Mouse (Mus musculus) mature B cell (primary cell): ENCODE results near the gene Mlx.

Experiments used
- in situ Hi-C: fragments of 300-500 bp; cut with MboI; formaldehyde crosslinking; loops from 2 replicates; pipeline ENCODE4 v1.14.3; 2019

The Mlx gene

DNA sequence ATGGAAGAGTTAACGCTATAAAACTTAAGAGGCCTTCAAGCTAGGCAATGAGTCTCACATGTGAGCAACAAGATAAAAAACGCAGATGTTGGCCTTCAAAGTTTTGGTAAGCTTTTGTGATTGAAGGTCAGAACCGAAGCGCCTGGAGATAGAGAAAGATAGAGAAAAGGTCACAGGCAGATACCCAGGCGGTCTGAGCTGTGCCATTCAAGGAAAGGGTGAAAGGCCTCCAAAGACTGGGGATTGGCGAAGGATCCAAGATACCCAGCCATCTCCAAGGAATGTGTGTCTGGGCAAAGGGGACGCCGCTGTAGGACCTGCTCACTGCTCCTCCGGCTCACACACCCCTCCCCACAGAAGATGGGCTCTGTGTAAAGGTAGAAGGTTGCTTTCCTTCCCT, 22.1 kb upstream of the Mlx start:
- in situ Hi-C loops = loop anchor here (5.0 kb wide), 1 partner anchor 83 kb away; no protein-coding TSS in a partner anchor

DNA sequence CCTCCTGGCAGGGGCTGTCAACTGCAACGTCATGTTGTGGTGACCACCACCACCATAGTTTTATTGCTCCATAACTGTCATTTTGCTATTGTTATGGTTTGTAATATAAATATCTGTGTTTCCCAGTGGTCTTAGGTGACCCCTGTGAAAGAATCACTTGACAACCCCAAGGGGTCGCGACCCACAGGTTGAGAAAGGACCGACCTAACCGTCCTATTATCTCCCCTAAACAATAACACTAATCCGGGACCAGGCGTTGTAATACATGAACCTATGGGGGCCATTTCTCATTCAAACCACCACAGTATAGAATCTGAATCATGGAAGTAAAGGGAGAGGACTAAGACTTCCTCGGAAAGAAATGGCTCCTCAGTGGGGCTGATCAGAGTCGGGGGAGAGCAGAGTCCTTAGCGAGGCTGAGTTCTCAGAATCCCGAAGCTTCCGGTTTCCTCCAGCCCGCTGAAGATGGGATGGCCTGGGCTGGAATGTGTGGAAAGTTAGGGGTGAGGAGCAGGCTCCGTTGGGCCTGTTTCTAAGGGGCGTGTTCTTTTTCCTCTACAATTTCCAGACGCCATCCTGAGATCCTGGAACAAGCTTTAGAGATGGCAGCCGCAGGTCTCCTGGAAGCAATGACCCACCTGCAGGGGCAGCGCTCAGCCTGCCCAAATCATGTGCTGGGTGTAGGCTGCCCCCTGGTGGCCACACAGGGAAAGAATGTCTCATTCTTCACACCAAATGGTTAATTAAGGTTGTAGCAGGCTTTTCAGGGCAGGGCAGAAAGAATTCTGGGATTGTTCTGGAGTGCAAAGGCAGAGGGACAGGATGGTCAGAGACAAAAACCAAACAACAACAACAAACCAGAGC, 20.3 kb upstream of the Mlx start:
- in situ Hi-C loops = loop anchor here (5.0 kb wide), 1 partner anchor 84 kb away; no protein-coding TSS in a partner anchor

DNA sequence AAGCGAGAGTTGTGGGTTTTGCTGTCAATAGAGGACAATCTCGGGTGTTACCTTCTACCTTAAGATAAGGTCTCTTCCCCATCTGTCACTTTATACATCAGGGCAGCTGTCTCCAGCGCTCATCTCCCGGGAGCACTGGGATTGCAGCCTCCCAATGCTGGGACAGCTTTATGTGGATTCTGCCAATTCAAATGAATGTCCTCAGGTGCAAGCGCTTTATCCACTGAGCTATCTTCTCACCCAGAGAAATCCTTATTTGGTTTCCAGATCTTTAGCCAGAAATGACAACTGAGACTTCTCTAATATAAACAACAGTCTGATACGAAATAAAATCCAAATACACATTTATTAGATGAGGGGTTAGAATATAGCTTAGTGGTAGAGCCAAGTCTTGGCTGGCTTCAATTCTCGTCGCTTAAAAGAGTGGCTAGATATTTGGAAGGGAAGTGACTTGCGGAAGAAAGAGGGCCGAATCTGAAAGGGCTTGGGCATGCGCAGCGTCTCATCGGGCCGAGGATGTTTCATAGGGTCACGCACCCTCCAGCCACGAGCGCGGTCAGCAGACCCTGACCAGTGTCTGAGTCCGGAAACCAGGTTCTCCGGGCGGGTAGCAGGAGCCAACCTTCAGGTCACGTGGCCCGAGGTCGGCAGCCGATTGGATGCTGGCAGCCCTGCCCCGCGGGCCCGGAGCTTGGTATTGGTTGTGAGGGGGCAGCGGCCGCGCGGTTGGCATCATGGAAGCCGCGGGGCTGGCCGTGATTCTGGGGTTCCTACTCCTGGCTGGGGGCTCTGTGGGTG, 17.5 kb upstream of the Mlx start, which contains the start of gene Naglu:
Naglu (plus strand) TSS at position 622 of the 798 bp plus-strand sequence.
- in situ Hi-C loops = loop anchor here (5.0 kb wide), 1 partner anchor 87 kb away; no protein-coding TSS in a partner anchor

DNA sequence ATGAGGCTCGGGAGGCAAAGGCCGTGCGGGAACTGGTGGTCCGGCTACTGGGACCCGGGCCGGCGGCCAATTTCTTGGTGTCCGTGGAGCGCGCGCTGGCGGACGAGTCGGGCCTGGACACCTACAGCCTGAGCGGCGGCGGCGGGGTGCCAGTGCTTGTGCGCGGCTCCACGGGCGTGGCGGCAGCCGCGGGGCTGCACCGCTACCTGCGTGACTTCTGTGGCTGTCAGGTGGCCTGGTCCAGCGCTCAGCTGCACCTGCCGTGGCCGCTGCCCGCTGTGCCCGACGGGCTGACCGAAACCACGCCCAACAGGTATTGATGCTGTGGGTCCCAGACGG, 16.9 kb upstream of the Mlx start:
- in situ Hi-C loops = no loop called here

DNA sequence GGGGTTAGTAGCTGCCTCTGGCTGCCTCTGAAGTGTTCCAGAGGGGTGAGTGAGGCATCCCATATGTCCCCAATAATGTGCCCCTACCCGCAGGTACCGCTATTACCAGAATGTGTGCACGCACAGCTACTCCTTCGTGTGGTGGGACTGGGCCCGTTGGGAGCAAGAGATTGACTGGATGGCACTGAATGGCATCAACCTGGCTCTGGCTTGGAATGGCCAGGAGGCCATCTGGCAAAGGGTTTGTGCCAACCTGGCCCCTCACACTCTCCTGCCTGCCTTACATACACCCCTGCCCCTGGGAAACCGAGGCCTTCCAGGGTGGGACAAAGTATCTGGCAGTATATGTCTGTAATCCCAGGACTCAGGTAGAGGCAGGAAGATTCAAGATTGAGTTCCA, 16.1 kb upstream of the Mlx start:
- in situ Hi-C loops = no loop called here

DNA sequence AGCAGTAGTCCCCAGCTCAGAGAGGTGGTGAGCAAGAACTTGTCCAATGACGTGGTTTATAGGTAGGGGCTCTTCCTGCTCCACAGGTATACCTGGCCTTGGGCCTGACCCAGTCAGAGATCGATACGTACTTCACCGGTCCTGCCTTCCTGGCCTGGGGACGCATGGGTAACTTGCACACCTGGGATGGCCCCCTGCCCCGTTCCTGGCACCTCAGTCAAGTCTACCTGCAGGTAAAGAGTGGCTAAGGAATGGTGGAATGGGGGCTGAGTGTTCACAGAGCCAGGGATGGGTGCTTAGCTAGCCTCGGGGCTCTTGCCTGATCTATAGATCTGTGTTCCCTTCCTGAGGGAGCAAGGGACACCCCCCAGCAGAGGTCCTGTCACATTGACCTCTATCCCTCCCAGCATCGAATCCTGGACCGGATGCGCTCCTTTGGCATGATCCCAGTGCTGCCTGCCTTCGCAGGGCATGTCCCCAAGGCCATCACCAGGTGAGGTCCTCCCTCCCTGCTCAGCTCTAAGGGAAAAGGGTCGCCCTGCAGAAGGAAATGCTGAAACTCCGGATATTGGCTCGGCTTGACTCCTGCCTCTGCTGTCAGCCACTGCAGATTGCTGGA, 15.2 kb upstream of the Mlx start:
- in situ Hi-C loops = no loop called here

DNA sequence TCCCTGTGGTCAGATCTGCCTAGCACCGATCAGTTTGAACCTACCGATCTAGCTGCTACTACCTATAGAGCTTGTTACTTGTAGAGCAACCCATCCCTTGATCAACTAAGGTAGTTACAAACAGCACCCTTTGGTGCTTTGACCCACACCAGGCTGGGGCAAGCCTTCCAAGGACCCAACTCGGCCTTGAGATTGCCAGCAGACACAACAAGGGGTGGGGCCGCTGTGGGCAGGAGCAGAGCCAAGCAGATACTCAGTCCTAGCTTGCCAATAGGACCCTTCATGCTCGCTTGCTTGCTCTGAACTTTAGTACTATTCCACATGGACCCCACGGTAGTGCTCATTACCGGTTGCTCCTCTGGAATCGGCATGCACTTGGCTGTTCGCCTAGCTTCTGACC, 9.0 kb upstream of the Mlx start, which contains the start of gene Hsd17b1:
Hsd17b1 (plus strand) TSS at position 291 of the 400 bp plus-strand sequence.
- in situ Hi-C loops = no loop called here

DNA sequence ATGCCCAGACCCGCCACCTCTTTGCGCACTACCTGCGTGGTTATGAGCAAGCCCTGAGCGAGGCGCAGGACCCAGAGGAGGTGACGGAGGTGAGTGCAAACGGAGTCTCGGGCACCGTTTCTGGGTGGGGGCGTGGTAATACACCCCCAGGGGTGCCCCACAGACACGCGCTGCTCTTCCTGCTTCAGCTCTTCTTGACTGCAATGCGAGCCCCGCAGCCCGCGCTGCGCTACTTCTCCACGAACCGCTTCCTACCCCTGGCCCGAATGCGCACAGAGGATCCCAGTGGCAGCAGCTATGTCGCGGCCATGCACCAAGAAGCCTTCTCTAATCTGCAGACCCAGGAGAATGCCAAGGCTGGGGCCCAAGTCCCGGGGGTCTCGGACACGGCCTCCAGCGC, 7.3 kb upstream of the Mlx start:
- in situ Hi-C loops = no loop called here

DNA sequence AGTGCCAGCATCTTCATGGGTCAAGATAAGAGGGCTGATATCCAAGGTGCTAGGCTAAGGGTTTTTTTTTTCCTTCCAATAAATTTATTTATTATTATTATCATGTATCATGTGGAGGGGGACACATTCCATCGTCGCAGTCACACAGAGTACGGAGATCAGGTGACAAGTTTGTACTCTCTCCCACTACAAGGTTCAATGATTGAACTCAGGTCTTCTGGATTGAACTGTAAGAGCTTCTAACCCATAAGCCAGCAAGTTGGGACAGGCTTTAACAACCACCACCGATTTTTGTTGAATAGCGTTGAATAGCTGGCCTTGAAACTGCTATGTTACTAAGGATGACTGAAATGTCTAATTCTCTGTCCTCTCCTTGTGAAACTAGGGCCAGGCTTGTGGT, 6.7 kb upstream of the Mlx start:
- in situ Hi-C loops = no loop called here

DNA sequence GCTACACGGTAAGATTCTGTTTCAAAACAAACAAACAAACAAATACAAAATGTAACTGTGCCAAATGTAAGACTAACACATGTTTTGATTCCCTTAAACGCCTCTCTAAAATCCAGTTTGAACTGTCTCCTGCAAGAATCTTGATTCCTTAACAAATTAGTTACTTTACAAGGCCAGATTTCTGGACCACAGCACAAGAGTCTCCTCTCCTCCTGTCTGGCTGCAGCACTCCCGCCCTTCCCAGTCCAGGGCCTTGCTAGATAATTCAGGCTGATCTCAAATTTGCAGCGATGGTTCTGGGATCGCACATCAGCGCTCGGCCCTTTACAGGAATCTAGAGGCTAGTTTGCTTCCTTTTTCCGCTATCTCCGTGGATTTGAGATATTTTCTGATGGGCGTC, 5.4 kb upstream of the Mlx start:
- in situ Hi-C loops = no loop called here

DNA sequence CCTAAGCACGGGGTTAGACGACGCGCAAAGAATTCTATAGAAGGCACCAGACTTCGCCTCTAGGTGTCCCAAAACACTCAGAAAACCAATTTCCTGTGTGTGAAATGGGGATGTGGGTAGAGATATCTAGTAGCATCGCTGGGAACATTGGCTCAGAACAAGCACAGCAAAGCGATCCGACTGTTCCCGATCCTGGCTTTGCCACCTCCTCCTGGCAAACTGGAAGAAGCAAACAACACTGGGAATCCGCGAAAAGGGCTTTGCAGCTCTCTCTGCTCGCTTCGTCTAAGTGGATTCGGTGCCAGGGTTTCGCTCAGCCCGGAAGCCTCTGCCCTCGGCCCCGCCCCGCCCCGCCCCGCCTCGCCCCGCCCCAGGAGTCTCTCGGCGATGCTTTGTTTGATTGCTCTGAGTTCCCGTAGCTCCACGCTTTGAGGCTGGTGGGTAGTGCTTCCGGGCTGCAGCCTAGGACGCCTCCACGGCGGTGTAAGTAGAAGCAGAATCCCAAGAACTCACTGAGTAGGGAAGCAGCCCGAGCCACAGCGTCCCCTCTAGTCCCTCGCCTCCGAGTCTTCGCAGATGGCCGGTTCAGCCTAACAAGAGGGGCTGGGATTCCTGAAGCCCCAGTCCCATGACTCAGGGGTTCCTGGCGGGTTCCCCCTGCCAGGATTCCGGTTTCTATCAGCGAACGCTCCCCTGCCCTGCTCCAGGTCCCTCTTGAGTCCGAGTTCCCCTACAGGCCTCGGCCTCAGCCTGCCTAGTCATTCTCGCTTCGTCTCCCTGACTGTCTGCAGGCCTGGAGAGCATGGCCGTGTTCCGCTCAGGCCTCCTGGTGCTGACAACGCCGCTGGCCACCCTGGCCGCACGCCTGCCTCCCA, 4.6 kb upstream of the Mlx start, which contains the start of gene Coasy:
Coasy (plus strand) TSS at position 358 of the 875 bp plus-strand sequence.
- in situ Hi-C loops = no loop called here

DNA sequence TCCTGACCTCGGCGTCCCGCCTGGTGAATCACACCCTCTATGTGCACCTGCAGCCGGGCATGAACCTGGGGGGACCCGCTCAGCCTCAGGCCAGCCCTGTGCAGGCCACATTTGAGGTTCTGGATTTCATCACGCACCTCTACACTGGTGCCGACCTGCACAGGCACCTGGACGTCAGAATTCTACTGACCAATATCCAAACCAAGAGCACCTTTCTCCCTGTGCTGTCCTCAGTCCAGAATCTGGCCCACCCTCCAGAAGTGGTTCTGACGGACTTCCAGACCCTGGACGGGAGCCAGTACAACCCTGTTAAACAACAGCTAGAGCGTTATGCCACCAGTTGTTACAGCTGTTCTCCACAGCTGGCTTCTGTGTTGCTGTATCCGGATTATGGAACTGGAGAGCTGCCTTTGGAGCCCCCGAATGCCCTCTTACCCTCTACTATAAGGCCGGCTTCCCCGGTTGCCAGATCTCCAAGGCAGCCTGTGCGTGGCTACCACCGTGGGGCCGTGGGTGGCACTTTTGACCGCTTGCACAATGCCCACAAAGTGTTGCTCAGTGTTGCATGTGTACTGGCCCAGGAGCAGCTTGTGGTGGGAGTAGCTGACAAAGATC, 3.9 kb upstream of the Mlx start:
- in situ Hi-C loops = no loop called here

DNA sequence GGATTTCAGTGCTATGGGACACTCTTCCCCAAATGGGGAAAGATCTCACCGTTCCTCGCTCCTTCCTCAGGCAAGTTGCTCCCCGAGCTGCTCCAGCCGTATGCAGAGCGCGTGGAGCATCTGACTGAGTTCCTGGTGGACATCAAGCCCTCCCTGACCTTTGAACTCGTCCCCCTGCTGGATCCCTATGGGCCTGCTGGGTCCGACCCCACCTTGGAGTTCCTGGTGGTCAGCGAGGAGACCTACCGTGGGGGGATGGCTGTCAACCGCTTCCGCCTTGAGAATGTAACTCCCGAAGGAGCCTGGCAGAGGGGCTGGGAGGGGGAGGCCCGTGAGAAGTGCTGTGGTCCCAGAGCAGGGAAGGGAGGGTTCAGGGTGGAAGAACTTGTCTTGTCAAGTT, 2.8 kb upstream of the Mlx start:
- in situ Hi-C loops = no loop called here

DNA sequence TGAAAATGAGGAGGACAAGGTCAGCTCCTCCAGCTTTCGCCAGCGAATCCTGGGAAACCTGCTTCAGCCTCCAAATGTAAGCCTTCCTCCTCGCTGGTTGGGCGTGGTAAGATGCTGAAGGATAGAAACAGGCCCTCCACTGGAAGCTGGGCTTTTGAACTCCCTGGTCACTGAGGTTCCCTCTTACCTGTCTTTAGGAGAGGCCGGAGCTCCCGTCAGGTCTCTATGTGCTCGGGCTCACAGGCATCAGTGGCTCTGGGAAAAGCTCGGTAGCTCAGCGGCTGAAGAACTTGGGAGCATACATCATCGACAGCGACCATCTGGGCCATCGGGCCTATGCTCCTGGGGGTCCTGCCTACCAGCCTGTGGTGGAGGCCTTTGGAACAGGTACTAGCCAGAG, 2.3 kb upstream of the Mlx start:
- in situ Hi-C loops = no loop called here

DNA sequence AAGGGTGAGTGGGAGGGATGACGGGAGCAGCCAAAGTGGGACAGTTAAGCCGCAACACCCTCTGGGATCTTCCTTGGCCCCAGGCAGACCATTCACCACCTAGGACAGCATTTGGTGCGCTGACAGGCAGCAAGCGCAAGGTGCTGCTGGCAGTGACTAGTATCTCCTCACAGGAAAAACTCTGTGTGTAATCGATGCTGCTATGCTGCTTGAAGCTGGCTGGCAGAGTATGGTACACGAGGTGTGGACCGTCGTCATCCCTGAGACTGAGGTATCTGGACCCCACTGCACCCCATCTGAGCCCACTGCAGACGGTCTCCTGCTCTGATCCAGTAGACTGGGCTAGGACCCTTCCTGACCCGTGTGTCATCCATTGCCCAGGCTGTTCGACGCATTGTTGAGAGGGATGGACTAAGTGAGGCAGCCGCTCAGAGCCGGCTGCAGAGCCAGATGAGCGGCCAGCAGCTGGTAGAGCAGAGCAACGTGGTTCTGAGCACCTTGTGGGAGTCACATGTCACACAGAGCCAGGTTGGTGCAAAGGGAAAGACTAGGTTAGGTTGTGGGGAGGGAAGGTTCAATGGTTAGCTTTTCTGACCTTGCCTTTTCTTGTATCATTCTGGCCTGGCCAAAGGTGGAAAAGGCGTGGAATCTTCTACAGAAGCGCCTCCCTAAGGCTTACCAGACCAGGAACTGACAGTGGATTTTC, 1.3 kb upstream of the Mlx start:
- in situ Hi-C loops = no loop called here

DNA sequence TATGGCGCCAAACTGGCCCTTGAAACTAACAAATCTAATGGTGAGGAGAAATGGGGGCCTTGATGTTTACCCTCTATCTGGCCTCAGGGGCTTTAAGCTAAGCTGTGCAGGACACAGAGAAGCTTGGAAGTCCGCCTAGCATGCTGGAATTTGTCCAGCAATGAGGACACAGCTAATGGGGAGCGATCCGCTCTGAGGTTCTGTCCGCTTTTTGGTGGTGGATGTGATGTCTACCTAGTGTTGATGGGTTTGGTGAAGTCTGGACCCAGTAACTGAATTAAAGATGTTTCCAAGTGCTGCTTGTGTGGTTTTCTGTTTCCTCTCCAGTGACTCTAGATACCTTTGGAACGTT, 778 bp upstream of the Mlx start:
- in situ Hi-C loops = no loop called here

DNA sequence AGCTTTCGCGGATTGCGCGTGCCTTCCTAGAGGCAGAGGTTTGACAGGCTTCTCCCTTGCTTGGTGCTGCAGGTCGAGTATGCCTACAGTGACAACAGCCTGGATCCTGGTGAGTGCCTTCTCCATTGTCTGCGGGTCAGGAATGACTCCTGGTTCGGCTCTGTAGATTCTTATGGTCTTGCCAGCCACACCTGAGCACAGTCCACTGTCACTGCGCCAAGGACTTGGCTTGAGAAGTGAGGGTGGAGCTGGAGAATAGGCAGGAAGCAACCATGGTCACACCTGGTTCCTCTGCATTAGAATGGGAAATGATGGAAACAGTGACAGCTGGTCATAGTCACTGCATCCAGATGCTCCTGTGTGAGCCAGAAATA, 592 bp downstream of the Mlx start:
- in situ Hi-C loops = no loop called here

DNA sequence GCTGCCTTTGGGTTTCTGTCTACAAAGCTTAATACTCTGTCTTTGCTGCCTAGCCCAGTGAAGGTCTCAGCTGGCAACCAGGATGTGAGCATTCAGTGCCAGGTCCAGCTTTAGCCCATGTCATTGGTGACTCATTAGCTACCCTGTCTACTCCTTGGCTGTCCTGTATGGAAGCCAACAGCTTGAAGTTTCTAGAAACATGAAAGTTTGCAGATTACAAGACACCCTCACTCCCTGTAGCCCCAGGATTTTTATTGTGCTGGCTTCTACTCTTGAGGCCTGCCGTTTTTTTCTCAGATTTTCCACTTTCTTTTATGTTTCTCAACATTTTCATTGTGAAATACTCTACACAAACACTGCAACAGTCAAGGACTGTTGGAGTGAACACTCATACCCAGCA, 2.9 kb downstream of the Mlx start:
- in situ Hi-C loops = no loop called here

DNA sequence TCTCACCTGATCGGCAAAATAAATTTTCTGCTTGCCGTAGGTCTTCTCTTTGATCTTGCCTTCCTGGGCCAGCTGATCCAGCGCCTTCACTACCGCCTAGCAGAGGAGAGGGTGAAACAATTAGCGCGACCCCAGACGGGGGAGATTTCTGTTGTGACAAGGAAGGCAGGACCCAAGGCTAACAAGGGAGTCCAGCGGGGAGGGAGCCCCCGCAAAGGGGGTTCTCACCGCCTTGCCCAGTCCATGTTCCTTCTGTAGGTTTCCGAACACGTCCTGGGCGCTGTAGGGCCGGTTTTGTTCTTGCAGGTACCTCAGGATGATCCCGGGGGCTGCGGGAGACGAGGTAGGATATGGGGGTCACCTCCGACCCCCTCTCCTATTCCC, 7.8 kb downstream of the Mlx start:
- in situ Hi-C loops = no loop called here

DNA sequence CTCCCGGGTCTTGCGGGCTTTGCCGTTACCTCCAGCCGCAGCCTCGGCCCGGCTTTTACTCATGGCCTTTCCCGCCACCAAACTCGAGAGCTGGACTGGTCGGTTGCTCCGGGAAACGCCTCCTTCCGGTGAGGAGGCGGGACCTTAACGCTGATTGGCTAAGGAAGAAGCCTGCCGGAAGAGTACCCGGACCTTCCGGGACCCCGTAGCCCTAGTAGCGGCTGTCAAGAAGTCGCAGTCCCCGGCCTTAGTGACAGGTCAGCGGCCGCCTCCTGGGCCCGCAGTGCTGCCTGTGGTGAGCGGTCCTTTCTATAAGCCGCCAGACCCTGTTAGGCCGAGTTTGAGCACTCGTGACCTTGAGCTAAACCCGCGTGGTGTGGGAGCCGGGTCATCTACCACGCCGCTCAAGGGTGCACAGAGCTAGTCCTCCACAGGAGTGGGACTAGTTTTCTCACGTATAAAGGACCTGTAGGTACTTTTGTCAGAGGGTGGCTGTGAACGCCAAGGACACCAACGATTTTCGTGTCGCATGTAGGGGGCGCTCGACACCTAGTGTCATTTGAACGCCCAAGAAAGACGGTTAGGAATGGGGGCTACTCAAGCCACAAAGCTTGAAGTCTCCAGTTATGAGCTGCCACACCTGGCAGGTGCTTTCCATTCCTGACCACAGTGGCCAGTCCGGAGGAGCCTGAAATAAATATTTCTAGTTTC, 8.4 kb downstream of the Mlx start, which contains the start of gene Psmc3ip:
Psmc3ip (minus strand) TSS at position 123 of the 711 bp plus-strand sequence.
- in situ Hi-C loops = no loop called here
